Mouse (Mus musculus) erythroid progenitor cell, adult 5-6 weeks (primary cell): ENCODE measurements around the gene Sar1a. TPM values are rescaled to one million over a fixed set of nuclear protein-coding genes. Genes with fewer than 3 reads are reported as not detected.

Source experiments
- ATAC-seq: replicated peaks from 2 replicates; pipeline ENCODE4 v1.8.0; 2016; ENCODE audit warnings: moderate number of reproducible peaks, mild to moderate bottlenecking, moderate TSS enrichment, inconsistent platforms; ENCODE audit not compliant: poor library complexity, low FRiP score, severe bottlenecking
- total RNA-seq, 2 experiments: library from RNA; stranded (forward) in 1 of 2; stranded (reverse) in 1 of 2; fragments of 150-400 nt in 1 of 2; fragments of 186-747, 209-891 nt in 1 of 2; gene quantifications; 2 replicates each; pipeline versions ENCODE4 v1.2.3 to v1.2.4; 2015 to 2017; ENCODE audit warnings: low replicate concordance in 2 of 2

Sar1a gene
- total RNA-seq, 2 experiments from 2014 or later = 26.9 to 43.6 TPM

DNA sequence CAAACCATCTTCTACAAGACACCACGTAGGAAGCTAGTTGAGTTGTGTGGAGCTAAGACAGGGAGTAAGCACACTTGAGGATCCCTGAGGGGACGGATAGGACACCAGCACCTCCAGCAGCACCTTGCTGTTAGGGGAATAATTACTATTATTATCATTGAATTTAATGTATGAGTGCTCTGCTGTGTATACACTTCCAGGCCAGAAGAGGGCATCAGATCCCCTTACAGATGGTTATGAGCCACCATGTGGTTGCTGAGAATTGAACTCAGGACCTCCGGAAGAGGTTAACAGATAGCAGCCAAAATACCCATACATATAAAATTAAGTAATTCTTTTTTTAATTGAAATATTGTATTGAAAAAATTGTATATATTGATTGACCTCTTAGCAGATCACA, 9.3 kb upstream of the Sar1a start:
- no peak for ATAC-seq

DNA sequence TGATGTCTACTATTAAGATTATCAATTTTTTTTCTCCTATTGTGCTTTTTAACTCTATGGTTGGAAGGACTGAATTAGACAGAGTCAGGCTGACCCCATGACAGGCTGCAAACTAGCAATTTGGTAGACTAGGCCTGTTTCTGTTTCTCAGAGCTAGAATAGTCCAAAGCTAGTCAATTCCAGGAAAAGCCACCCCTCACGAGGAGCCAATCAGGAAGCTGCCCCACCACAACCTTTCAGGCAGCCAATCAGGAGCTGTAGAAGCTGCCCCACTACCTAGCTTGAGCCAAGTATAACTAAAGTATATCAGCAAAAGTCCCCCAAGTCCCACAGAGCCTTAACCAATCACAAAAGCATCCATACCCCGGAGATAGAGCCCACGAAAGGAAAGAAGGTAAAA, 4.2 kb upstream of the Sar1a start:
- ATAC-seq = no peak

DNA sequence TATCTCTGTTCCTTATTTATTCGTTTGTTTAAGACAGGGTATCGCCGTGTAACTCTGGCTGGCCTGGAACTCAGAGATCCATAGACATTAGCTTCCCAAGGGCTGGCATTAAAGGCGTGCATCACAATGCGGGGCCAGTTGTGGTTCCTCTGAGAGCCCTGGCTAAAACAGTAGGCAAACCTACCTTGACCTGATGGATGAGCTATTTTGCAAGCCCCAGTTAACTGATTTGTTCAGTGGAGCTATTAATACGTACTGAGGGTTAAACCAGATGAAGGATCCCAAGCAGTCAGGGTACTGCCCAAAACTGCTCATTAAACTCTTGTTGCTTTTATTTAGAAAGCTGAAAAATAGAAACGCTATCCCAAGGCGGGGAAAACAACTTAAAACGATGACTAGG, 554 bp upstream of the Sar1a start:
- ATAC-seq = peak; percentile 20; the same call in 1 of the 2 replicates

DNA sequence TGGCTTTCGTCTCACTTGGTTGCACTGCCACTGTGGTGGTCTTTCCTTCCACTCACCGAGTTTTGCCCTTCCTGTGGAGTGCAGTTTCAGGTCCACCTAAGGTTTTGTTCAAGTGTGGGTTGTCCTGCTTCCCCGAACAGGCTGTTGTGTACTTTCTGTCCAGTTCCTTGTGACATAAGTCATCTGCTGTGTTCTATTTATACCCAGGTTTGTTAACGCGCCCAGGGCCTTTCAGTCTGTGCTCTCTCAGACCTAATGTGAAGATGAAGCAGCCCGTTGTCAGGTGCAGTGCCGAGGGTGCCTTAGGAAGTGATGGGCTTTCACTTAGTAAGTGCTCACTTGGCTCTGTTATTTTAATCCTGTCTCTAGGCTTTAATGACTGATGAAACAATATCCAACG, 9.3 kb downstream of the Sar1a start:
- no peak for ATAC-seq

DNA sequence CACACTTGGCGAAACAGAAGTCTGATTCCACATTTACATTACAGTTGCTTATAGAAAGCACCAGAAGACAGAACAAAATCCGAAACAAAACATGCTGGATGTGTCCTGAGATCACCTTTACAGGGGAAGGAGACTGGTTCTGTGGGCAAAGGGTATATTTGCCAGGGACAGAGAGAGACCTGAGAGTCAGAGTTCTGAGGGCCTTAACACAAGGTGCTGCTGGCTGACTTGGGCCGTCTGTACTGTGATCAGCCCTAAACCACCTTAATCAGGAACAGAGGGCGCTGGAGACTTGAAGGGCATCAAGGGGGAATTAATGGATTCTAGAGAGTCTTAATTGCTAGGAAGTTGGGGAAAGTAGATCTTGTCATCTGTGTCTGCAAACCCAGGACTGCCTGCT, 13.5 kb downstream of the Sar1a start:
- ATAC-seq = no peak

DNA sequence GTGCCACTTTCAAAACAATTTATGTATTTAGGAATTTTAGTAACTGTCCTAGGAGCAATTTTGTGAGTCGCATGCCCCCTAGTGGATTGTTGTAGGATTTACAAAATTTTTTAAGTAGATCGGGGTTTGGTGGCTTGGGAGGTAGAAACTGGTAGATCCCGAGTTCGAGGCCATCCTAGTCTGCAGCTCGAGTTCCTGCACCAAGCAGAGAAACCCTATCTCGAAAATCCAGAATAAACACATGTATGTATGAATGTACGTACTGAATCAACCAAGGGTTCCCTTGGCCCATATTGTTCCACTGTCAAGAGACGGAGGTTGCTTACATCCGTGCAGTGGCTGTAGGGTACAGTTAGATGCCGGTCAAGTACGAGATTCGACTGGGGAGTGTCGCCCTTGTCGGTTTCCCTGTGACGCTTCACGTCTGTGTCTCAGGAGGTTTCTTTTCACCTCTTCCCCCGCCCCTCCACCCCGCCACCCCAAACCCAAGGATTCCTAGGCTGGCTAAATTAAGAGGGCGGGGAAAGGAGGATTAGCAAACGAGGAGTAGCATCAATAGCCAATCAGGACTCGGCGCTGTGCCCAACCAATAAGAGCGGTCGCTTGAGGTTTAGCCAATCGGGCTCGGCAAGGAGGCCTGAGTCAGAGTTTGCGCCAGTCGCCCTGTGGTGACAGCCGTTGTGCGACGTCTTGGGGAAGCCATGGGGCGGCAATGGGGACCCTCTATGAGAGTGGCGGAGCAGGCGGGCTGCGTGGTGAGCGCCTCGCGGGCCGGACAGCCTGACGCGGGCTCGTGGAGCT, 15.0 kb downstream of the Sar1a start, which contains the start of gene Tysnd1:
Gene Tysnd1 (plus strand): TSS at position 645 of the 801 bp plus-strand sequence.
- ATAC-seq = peak; percentile 97

DNA sequence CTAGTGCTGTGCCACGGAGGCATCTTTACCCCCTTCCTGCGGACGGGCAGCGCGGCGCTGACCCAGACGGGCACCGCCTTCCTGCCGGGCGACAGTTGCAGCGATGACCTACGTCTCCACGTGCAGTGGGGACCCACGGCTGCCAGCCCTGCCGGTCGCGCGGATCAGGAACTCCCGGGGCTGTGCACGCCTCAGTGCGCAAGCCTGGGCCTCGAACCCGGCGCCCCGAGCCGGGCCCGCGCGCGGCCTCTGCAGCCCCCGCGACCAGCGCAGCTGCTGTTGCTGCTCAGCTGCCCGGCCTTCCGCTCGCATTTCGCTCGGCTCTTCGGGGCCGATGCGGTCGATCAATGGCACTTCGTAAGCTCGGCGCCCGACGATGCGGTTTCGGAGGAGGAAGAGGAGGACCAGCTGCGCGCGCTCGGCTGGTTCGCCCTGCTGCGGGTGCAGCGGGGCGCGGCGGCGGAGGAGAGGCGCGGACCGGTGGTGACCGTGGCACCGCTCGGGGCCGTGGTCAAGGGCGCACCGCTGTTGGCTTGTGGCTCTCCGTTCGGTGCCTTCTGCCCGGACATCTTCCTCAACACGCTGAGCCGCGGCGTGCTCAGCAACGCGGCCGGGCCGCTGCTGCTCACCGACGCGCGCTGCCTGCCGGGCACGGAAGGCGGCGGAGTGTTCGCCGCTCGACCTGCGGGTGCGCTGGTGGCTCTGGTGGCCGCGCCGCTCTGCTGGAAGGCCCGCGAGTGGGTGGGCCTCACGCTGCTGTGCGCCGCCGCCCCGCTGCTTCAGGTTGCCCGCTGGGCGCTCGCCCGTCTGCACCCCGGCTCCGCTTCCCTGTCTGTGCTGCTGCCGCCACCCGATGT, 15.8 kb downstream of the Sar1a start:
- ATAC-seq = peak; percentile 44

DNA sequence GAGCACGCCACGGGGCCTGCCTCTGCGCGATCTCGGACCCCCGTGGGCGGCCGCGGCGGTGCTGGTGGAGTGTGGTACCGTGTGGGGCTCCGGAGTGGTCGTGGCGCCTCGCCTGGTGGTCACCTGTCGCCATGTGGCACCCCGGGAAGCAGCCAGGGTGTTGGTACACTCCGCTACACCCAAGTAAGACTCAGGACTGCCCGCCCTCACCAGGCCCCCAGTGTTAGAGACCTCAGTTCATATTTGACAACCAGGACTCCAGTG, 16.4 kb downstream of the Sar1a start:
- ATAC-seq = no peak

DNA sequence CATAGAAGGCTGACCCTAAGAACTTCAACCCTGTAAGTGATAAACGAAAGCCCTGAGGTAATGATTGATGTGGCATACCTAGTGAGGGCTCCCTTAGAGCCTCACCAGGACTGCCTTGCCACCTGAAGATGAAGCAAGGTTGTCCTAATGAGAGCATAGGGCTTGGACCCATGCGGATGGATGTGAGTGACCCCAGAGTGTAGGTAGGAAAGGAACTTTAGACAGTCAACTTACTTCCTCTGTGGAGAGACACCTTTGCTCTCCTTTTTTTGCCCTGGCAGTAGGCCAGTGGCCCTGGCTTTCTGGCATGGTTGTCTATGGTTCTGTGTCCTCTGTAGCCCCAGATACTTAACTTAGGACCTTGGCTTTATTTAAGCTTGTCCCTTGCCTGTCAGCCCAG, 16.9 kb downstream of the Sar1a start:
- no peak for ATAC-seq

DNA sequence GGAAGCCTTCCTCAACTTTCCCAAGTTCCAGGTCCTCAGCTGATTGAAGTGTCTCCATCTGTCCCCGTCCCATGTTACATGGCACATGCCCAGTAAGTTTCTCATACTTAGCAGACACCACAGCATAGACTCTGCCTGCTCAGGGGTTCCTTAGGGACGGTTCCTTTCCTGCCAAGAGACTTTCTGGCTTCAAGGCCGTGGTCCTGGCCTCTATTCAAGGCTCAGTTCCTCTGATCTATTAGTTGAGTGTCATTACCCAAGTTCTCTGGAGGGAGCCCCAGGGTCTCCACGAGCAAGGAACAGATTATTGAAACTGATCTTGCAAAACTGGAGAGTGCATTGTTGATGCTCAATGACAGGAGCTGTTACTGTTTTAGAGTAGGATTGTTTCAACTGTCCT, 24.6 kb downstream of the Sar1a start:
- no peak for ATAC-seq

DNA sequence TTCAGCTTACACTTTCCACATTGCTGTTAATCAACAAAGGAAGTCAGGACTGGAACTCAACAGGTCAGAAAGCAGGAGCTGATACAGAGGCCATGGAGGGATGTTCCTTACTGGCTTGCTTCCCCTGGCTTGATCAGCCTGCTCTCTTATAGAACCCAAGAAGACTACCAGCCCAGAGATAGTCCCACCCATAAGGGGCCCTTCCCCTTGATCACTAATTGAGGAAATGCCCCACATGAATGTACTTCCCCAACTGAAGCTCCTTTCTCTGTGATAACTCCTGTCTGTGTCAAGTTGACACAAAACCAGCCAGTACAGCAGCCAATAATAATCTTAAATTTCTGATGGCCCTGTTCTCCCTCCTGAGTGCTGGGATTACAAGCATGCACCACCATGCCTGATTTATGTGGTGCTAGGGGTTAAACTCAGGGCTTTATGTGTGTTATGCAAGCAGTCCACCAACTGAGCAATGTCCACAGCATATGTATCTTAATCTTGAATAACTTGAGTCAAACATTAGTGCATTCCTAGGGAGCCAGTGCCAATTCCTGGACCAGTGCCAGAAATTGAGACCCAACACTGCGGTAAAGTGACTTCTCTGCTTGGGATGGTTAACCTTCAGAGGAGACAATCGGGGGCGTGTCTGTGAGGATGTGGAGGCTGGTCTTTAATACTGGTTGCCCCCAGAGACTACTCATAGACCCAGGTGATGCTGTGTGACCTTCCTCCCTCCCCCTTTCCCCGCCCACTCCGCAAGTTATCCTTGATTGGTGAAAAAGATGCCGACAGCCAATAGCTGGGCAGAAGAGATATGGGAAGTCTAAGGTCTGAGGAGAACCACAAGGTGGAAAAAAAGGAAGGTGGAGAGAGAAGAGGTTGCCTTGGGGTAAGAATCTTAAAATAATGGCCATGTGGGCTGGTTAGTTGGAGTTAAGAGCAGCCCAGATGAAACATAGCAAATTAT, 26.6 kb downstream of the Sar1a start:
- ATAC-seq = no peak

DNA sequence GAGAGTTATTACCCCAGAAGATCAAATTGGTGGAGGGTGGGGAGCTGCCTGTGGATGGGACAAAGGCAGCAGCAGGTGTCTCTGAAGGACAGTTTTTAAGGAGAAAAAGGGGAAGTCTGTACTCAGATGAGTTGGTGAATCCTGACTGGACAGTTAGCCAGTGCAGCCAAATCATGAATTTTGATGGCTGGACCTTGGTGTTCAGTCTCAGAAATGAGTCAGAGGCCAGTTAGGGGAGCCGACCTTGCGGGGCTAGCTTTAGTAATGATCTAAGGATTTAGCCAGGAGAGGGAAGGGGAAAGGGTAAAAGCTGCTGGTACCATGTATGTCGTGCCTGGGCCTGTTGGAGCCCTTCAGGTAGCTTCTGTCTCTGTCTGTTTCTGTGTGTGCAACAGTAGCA, 33.5 kb downstream of the Sar1a start:
- no peak for ATAC-seq

DNA sequence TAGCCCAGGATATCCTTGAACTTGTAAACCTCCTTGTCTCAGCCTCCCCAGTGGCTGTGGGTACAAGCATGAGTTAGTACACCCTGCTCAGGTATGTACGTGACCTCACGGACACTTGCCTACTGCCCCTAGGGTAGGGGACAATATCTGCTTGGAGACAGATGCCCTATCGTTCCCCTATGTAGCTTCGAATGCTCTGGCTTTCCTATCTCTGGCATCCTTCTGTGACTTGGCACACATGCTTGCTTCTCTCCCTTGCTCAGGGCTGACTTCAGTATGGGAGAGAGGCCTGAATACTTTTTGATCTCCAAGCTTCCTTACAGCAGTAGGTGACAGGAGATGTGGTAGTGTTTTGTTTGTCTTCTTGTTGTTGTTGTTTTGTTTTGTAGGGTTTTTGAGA, 34.0 kb downstream of the Sar1a start:
- peak; percentile 72 for ATAC-seq

DNA sequence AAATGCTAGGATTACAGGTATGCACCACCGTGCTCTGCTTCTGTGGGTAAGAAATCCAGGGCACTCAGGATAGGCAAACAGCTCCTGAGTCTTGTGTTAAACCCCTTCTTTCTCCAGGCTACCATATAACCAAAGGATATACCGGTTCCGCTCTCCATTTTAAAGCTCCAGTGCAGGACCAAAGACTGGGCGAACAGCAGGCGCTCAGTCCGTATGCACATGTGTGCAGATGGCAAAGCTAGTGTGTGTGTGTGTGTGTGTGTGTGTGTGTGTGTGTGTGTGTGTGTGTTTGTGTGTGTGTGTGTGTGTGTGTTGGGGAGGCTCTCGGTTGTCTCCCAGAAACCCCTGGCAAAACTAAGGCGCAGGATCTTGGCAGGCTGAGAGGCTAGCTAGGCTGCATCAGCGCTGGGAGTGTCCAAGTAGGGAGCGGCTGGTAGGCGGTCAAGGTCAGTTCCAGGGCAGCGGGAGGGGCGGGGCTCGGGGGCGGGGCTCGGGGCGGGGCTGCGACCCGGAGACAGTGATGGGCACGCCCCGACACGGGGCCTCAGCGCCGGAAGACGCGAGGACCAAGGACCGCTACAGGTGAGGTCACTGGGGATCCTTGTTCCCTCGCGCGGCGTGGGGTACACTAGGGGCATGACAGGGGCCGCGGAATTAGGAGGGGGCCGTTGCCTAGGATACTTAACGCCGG, 34.8 kb downstream of the Sar1a start, which contains the start of gene Aifm2:
Gene Aifm2 (plus strand): TSS at position 493 of the 691 bp plus-strand sequence.
- ATAC-seq = peak; percentile 92

DNA sequence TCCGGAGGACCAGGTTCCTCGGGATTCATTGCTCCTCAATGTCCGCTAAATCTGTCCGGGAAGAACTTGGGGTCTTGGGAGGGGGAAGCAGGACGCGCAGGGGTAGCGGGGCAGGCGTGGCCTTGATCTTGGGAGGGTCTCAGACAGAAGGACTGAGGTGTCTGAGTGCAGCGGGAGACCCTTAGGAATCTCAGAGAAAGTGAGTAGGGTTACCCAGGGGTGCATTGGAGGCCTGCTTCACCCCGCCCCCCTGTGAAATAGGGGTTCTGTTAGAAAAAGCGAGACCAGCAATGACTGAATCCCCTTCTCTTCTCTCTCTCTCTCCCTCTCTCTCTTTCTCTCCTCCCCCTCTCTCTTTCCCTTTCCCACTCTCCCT, 35.4 kb downstream of the Sar1a start:
- no peak for ATAC-seq

DNA sequence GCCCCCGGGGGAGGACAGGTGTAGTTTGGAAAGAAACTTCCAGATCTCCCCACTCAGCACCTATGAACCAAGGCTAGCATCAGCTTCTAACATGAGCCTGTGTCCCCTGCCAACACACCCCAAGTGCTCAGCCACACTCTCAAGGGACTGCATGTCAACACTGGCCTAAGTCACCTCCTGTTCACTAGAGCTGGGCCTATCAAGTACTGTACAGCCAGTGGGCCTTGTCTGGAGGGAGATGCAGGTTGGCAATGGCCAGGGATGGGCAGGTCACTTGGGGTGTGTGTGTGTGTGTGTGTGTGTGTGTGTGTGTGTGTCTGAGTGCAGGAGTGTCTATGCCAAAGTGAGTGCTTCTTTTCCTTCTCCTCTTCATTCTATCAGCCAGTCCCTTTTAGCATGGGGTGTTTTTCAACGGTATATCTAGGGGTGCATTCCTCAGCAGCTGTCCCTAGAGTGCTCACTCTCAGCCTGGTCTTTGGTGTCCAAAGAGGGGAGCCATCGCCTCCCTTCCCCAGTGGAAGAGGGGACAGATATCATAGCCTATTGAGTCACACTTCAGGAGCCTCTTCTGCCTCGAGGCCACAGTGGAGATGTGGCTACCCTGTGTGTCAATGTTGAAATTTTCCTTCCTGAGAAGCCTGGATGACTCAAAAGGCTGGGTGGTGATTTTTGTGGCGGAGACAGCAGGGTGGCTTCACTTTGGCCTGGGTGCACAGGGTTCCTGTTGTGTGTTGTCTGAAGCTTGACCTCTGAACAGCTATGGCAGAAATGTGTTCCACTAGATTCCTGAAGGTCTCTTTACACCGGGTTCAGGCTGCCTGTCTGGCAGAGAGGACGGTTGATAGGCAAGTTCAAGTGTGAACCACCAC, 36.1 kb downstream of the Sar1a start:
- no peak for ATAC-seq

DNA sequence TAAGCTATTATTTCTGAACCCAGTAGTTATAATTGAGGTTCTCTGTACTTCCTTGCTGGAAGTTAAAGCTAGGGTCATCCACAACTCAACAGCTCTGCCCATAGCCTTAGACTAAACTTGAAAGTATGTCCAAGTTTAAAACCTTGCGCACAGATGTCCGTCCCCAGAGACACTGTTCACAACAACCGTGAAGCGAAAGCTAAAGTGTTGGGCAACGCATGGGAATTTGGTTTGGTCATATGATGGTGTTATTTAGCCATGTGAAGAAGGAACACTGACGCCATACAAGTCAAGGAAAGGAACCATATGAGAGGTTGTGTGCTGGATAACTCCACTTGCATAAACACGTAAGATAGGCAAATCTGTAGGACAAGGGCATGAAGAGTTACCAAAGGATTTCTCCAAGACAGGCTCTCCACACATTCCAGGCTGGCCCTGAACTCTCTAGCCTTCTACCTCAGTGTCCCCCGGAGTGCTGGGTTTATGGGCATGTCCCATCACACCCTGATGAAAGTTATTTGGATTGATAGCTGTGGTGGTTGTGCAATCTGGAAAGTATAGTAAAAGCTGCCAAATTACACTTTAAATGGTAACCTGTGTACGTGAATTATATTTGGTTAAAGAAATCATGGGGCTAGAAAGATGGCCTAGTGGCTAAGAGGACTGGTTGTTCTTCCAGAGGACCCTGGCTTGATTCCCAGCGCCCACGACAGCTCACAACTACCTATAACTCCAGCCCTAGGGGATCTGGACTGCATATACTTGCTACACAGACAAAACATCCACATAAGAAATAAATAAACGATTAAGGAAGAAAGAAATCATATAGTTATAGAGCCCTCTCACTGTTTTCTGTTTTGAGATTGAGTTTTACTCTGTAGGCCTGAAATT, 37.6 kb downstream of the Sar1a start:
- ATAC-seq = no peak

DNA sequence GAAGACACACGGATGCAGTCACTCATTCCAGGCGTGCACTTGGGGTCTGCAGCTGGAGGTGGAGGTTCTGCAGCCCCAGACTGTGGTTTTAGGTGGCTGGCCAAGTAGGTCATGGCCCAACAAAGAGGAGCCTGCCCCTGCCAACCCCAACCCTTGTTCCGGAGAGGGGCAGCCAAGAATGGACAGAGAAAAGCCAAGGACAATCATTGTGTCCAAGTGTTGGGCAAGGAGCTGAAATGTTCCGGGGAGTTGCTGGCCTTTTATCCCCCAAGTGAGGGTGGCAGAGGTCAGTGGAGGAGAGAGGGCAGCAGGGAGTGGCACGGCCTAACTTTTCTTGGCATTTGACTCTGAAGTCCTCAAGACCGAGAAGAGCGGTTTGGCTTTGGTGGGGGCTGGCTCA, 40.2 kb downstream of the Sar1a start:
- ATAC-seq = no peak
